Mouse (Mus musculus) C3H10T1/2 (cell line): Measurements from ENCODE around the gene Olfr1474. TPM values are rescaled to one million over a fixed set of nuclear protein-coding genes. Genes with fewer than 3 reads are reported as not detected.

Source experiments
- polyA plus RNA-seq, 2 experiments: library from polyadenylated mRNA; unstranded; fragments of >200 nt; fragmentation: generic; extraction: Trizol; gene quantifications; one replicate each; pipeline ENCODE4 v1.2.1; 2012; ENCODE audit warnings: missing spikeins in 2 of 2

Olfr1474 gene
- not detected for polyA plus RNA-seq

GRCm38 (mm10) chr19:13469265-13469664 is at the start of gene Olfr1474:
TSS of gene Olfr1474 (plus strand) at chr19:13469565.

DNA sequence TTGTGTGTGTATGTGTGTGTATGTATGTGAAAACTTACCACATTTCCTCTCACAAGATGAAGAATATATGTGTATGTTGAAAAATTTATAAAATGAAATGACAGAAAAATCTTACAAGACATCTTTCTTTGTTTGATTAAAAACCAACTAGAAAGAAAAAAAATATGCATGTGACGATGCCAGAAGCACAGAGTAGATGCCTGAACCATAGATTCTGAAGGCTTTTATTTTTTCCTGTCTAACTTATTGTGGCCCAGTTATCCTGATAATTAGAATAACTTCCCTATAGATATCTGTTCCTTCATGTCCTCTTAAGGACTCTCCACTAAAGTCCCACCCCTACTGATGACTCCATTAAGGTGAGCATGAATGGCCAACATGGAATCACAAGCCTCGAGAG is 26.3 kb upstream of the Olfr1474 start, which contains the start of gene Olfr1471:
TSS of gene Olfr1471 (plus strand) at position 301 of the 400 bp plus-strand sequence.

GRCm38 (mm10) chr19:13455986-13456385 is 13.4 kb upstream of the Olfr1474 start, which contains the start of gene Olfr1472:
TSS of gene Olfr1472 (minus strand) at chr19:13456086.

DNA sequence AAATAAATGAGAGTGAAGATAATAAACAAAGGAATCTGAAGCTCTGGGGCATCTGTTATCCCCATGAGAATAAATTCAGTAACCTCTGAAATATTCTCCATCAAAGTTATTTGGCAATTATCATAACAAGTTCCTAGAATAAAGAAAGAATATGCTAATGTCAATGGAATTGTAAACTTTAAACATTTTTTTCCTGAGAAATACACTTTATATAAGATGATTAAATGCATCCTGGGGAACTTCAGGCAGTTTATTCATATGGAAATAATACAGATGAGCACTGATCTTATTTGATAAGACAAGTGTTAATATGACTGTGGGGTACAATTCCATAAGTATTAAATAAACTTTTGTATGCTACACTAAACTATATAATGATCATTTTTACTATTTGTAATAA is 10.7 kb downstream of the Olfr1474 start, which contains the start of gene Olfr1475:
TSS of gene Olfr1475 (minus strand) at position 101 of the 400 bp plus-strand sequence.

DNA sequence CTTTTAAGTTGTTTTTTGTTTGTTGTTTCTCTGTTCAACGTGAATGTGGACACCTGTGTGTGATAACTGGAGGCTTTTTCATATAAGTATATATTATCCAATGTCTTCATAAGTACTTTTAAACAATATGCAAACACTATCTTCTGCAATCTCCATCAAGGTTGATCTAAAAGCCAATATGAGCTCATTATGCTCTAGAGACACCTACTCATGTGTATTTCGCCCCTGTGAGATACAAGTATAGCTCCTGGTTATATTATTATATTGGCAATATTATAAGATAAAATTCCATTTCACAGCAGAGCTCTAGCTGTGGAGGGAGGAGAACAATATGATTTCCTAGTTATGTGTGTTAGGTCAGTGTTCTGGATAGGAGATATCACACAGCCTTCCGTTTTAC is 30.9 kb downstream of the Olfr1474 start, which contains the start of gene Olfr1477:
TSS of gene Olfr1477 (plus strand) at position 301 of the 400 bp plus-strand sequence.

Other genes starting within 250 kb of the Olfr1474 start
- gene Olfr1463, start 238.2 kb upstream of the Olfr1474 start, polyA plus RNA-seq, result not detected
- gene Olfr1465, start 154.0 kb upstream of the Olfr1474 start, polyA plus RNA-seq, result not detected
- not detected for gene Olfr1466, start 130.7 kb upstream of the Olfr1474 start, polyA plus RNA-seq
- not detected for gene Olfr1467, start 107.3 kb upstream of the Olfr1474 start, polyA plus RNA-seq
- gene Olfr1469, start 61.7 kb upstream of the Olfr1474 start, polyA plus RNA-seq, result not detected
- not detected for gene Olfr1471, start 26.2 kb upstream of the Olfr1474 start, polyA plus RNA-seq
- not detected for gene Olfr1472, start 13.5 kb upstream of the Olfr1474 start, polyA plus RNA-seq
- not detected for gene Olfr1475, start 10.6 kb downstream of the Olfr1474 start, polyA plus RNA-seq
- gene Olfr1477, start 31.0 kb downstream of the Olfr1474 start, polyA plus RNA-seq, result not detected
- not detected for gene Olfr1480, start 58.3 kb downstream of the Olfr1474 start, polyA plus RNA-seq
- not detected for gene Olfr1484, start 113.9 kb downstream of the Olfr1474 start, polyA plus RNA-seq
- gene Olfr1487, start 147.8 kb downstream of the Olfr1474 start, polyA plus RNA-seq, result not detected
- gene Olfr1489, start 162.1 kb downstream of the Olfr1474 start, polyA plus RNA-seq, result not detected
- gene Olfr1490, start 181.5 kb downstream of the Olfr1474 start, polyA plus RNA-seq, result not detected
- gene Olfr1491, start 227.7 kb downstream of the Olfr1474 start, polyA plus RNA-seq, result not detected